Mouse (Mus musculus) embryonic facial prominence, embryonic 14.5 days (tissue): ENCODE measurements around the gene 2310039H08Rik. TPM values are rescaled to one million over a fixed set of nuclear protein-coding genes. Genes with fewer than 3 reads are reported as not detected.
"Not testable (repeated sequence)": the region's sequence is repeated elsewhere in the genome, so short reads cannot be mapped to it uniquely, and the experiment has no call there.

Experiments used
- ATAC-seq: fragments of 200-750 bp; cut with Nextera tagmentation; 2 replicates; pipeline ENCODE4 v1.8.0; 2017; ENCODE audit warnings: low read depth, moderate number of reproducible peaks, moderate TSS enrichment
- DNase-seq: peaks from one replicate; pipeline ENCODE4 v3.0.0-alpha.2; 2015; ENCODE audit warnings: low spot score
- H3K27ac ChIP-seq: fragments of 300-500 bp; sonication (generic); replicated peaks from 2 replicates; pipeline ENCODE4 v1.5.1; 2014; ENCODE audit warnings: low read depth, mild to moderate bottlenecking, low read length, moderate library complexity
- H3K27me3 ChIP-seq: fragments of 300-500 bp; sonication (generic); replicated peaks from 2 replicates; pipeline ENCODE4 v1.6.1; 2014; ENCODE audit warnings: low read length; ENCODE audit not compliant: control insufficient read depth, insufficient read depth
- H3K36me3 ChIP-seq: fragments of 300-500 bp; sonication (generic); 2 replicates; pipeline ENCODE4 v1.6.1; 2014; ENCODE audit warnings: low read length, mixed read lengths; ENCODE audit not compliant: control insufficient read depth, insufficient read depth
- H3K4me1 ChIP-seq: fragments of 300-500 bp; sonication (generic); 2 replicates; pipeline ENCODE4 v1.6.1; 2014; ENCODE audit warnings: antibody characterized with exemption, low read length; ENCODE audit not compliant: control insufficient read depth, insufficient read depth
- H3K4me2 ChIP-seq: fragments of 300-500 bp; sonication (generic); 2 replicates; pipeline ENCODE4 v1.6.1; 2014; ENCODE audit warnings: low read depth, mild to moderate bottlenecking, low read length, moderate library complexity, mixed read lengths
- H3K4me3 ChIP-seq: fragments of 300-500 bp; sonication (generic); 2 replicates; pipeline ENCODE4 v1.5.1; 2014; ENCODE audit warnings: low read depth, mild to moderate bottlenecking, low read length
- H3K9ac ChIP-seq: fragments of 300-500 bp; sonication (generic); 2 replicates; pipeline ENCODE4 v1.6.1; 2014; ENCODE audit warnings: low read depth, mild to moderate bottlenecking, low read length, moderate library complexity, mixed read lengths
- H3K9me3 ChIP-seq: fragments of 300-500 bp; sonication (generic); 2 replicates; pipeline ENCODE4 v1.6.1; 2016; ENCODE audit warnings: low read length; ENCODE audit not compliant: control insufficient read depth
- WGBS: fragments of 180-500 bp; shearing (Covaris S2); extraction: QIAGEN DNeasy Blood & Tissue Kit; methylation state at CpG from one replicate; pipeline ENCODE4 v1.1.7; 2014; 5-methylcytosine and 5-hydroxymethylcytosine counted together
- polyA plus RNA-seq: library from polyadenylated mRNA; unstranded; fragments of >200 nt; fragmentation: Nextera tagmentation; extraction: Ambion mirVana; gene quantifications from 2 replicates; pipeline ENCODE4 v1.2.1, GENCODE M21; 2014

2310039H08Rik gene
- polyA plus RNA-seq, 1 experiment from 2014 or later, result 86.2 TPM

GRCm38 (mm10) chr17:46750580-46750979 lies 21.9 kb upstream of the 2310039H08Rik start:
- peak overlapping the region; percentile 80 for H3K4me2 ChIP-seq
- peaks cover 9% of the 10 kb centered on the region; the same call in 1 of the 2 replicates for H3K4me1 ChIP-seq
- DNase-seq (no peak), ATAC-seq (no peak)
- H3K27ac ChIP-seq, result peak overlapping the region; percentile 77; the same call in 1 of the 2 replicates
- H3K9ac ChIP-seq, result peak overlapping the region; percentile 78
- peaks cover 9% of the 10 kb centered on the region; the same call in 1 of the 2 replicates for H3K36me3 ChIP-seq
- H3K4me3 ChIP-seq, result peak overlapping the region; percentile 74
- WGBS, result 92% methylated on average over 4 of the region's 4 CpGs
- no peaks in the 10 kb centered on the region for H3K9me3 ChIP-seq
- H3K27me3 ChIP-seq, result no peaks in the 10 kb centered on the region

- peak overlapping the region; percentile 78 for H3K9ac ChIP-seq
- peak overlapping the region; percentile 77 for H3K27ac ChIP-seq
- WGBS, result 19% methylated on average over 16 of the region's 16 CpGs
- H3K4me3 ChIP-seq, result peak overlapping the region; percentile 74
- peaks cover 9% of the 10 kb centered on the region; the same call in 1 of the 2 replicates for H3K4me1 ChIP-seq
- H3K9me3 ChIP-seq, result no peaks in the 10 kb centered on the region
- no peaks in the 10 kb centered on the region for H3K27me3 ChIP-seq
- H3K36me3 ChIP-seq, result peaks cover 4% of the 10 kb centered on the region; the same call in 1 of the 2 replicates
- peak; percentile 16 for ATAC-seq
- DNase-seq, result peak; percentile 71
- peak overlapping the region; percentile 80 for H3K4me2 ChIP-seq
These were observed 21.2 kb upstream of the 2310039H08Rik start for GRCm38 (mm10) chr17:46751056-46751793.

- H3K4me2 ChIP-seq, result peak within 1 kb of the TSS; percentile 80
- H3K27ac ChIP-seq, result peak within 1 kb of the TSS; percentile 77
- under 1% methylated on average over 34 of the region's 58 CpGs for WGBS
- DNase-seq (peak; percentile 100), ATAC-seq (peak; percentile 99)
- no peaks in the 10 kb centered on the region for H3K27me3 ChIP-seq
- no peaks in the 10 kb centered on the region for H3K36me3 ChIP-seq
- peak within 1 kb of the TSS; percentile 74 for H3K4me3 ChIP-seq
- H3K9me3 ChIP-seq, result no peaks in the 10 kb centered on the region
- H3K4me1 ChIP-seq, result peaks cover 9% of the 10 kb centered on the region; the same call in 1 of the 2 replicates
- H3K9ac ChIP-seq, result peak within 1 kb of the TSS; percentile 78
These were observed 20.5 kb upstream of the 2310039H08Rik start, which contains the start of gene Cnpy3 for GRCm38 (mm10) chr17:46751794-46752556. Gene Cnpy3, minus strand, starts transcription at chr17:46752214.

GRCm38 (mm10) chr17:46758753-46759152 lies 13.7 kb upstream of the 2310039H08Rik start:
- WGBS, result 72% methylated on average over 12 of the region's 12 CpGs
- no peak overlapping the region; the same call in 1 of the 2 replicates for H3K9ac ChIP-seq
- H3K9me3 ChIP-seq, result no peaks in the 10 kb centered on the region
- no peaks in the 10 kb centered on the region for H3K36me3 ChIP-seq
- no peaks in the 10 kb centered on the region for H3K4me1 ChIP-seq
- ATAC-seq (no peak), DNase-seq (no peak)
- H3K27ac ChIP-seq, result no peak overlapping the region
- H3K4me3 ChIP-seq, result no peak overlapping the region
- H3K4me2 ChIP-seq, result no peak overlapping the region
- H3K27me3 ChIP-seq, result no peaks in the 10 kb centered on the region

GRCm38 (mm10) chr17:46763544-46763943 lies 8.9 kb upstream of the 2310039H08Rik start, which contains the start of gene Ptcra:
Gene Ptcra, minus strand, starts transcription at chr17:46763712.
- 80% methylated on average over 1 of the region's 2 CpGs for WGBS
- Histone ChIP-seq H3K36me3 (no peaks in the 10 kb centered on the region), H3K4me1 (no peaks in the 10 kb centered on the region), H3K9ac (no peak within 1 kb of the TSS), H3K27me3 (no peaks in the 10 kb centered on the region), H3K4me3 (no peak within 1 kb of the TSS), H3K27ac (no peak within 1 kb of the TSS), H3K4me2 (no peak within 1 kb of the TSS), H3K9me3 (no peaks in the 10 kb centered on the region)
- no peak for ATAC-seq
- no peak for DNase-seq

GRCm38 (mm10) chr17:46764916-46765315 lies 7.5 kb upstream of the 2310039H08Rik start:
- not testable (repeated sequence) for H3K4me1 ChIP-seq, H3K27me3 ChIP-seq, H3K27ac ChIP-seq, H3K9ac ChIP-seq, H3K9me3 ChIP-seq, H3K4me2 ChIP-seq, DNase-seq, H3K36me3 ChIP-seq, H3K4me3 ChIP-seq, ATAC-seq
- 59% methylated on average over 8 of the region's 9 CpGs for WGBS

GRCm38 (mm10) chr17:46767868-46768267 lies 4.6 kb upstream of the 2310039H08Rik start:
- no peak overlapping the region for H3K27ac ChIP-seq
- no peaks in the 10 kb centered on the region for H3K36me3 ChIP-seq
- no peaks in the 10 kb centered on the region for H3K27me3 ChIP-seq
- DNase-seq (no peak), ATAC-seq (no peak)
- peak overlapping the region; percentile 34; the same call in 1 of the 2 replicates for H3K9ac ChIP-seq
- no peaks in the 10 kb centered on the region for H3K4me1 ChIP-seq
- H3K4me3 ChIP-seq, result no peak overlapping the region
- no peaks in the 10 kb centered on the region for H3K9me3 ChIP-seq
- 53% methylated on average over 7 of the region's 8 CpGs for whole genome bisulfite sequencing
- H3K4me2 ChIP-seq, result no peak overlapping the region

- Histone ChIP-seq H3K27me3 (no peaks in the 10 kb centered on the region), H3K4me2 (no peak overlapping the region), H3K9ac (no peak overlapping the region), H3K27ac (no peak overlapping the region), H3K4me1 (no peaks in the 10 kb centered on the region), H3K36me3 (peaks cover 12% of the 10 kb centered on the region), H3K9me3 (no peaks in the 10 kb centered on the region), H3K4me3 (no peak overlapping the region)
- ATAC-seq, result no peak
- WGBS, result 84% methylated on average over 11 of the region's 11 CpGs
- no peak for DNase-seq
These were observed 1.9 kb upstream of the 2310039H08Rik start for GRCm38 (mm10) chr17:46770546-46770945.
